Mouse (Mus musculus): ENCODE data around the gene Ggps1.
A peak's percentile ranks its signal among the peaks of the same experiment; 100 is the strongest.
"Not testable (repeated sequence)": the region's sequence is repeated elsewhere in the genome, so short reads cannot be mapped to it uniquely, and the experiment has no call there.

The Ggps1 gene

GRCm38 (mm10) chr13:14038911-14039291, 24.4 kb downstream of the Ggps1 start:
- peak; percentile 6 for DNase-seq (ENCODE audit: low read depth, low spot score)

DNA sequence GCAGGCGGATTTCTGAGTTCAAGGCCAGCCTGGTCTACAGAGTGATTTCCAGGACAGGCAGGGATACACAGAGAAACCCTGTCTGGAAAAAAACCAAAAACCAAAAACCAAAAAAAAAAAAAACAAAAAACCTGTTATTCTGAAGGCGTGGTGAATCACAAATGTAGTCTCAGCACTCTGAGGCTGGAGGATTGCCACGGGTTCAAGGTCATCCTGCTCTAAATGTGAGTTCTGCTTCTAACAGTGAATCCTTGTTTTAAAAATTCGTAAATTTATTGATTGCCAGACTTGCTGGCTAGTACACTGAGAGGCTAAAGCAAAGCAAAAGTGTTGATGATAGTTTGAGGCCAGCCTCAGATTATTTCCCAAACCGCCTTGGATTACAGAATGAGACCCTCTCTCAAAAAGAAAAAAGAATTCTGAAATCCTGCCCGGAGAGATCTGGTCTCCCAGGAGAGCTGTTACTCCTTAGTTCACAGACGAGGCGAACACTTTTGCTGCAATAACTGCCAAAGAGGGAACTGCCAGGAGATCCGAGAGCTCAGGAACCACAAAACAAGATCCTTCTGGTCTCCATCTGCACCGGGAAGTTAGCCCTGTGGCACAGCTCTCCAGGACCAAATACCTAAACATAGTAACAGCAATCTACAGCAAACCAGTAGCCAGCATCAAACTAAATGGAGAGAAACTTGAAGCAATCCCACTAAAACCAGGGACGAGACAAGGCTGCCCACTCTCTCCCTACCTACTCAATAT, 27.2 kb downstream of the Ggps1 start:
- no peak for DNase-seq (ENCODE audit: low read depth, low spot score)

- DNase-seq (ENCODE audit: low read depth, low spot score) = not testable (repeated sequence)
Measured at GRCm38 (mm10) chr13:14035352-14035751, 27.9 kb downstream of the Ggps1 start.

GRCm38 (mm10) chr13:14034073-14034348, 29.3 kb downstream of the Ggps1 start:
- DNase-seq (ENCODE audit: low read depth, low spot score) = no peak

- no peak for DNase-seq (ENCODE audit: low read depth, low spot score)
Measured at GRCm38 (mm10) chr13:14033309-14034072, 29.8 kb downstream of the Ggps1 start.

DNA sequence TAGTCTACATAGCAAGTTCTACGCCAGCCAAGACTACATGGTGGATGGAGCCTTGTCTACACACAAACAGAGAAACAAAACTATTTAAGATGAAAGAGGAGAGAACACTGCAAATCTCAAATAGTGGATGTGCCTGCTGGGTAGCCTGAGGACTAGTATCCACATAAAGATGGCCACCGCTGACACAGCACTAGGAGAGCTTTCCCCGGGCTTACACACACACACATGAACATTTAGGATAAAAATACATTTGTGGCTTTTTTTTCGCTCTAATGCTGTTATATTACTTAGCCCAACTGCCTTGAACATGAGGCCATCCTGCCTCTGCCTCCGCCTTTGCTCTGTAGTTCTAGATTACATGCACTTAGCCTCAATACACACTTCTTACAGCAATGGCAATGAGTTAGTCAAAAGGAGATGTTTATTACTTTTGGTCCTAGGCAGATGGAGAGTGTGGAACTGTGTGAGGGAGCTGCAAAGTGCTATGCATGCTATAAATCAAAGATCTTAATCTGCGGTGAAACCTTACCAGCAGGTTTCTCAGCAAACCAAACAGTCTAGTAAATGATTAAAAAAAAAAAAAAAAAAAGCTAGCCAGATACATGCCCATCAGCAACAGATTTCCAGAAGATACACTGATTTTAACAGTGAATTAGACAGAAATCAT, 37.0 kb downstream of the Ggps1 start:
- no peak for DNase-seq (ENCODE audit: low read depth, low spot score)

DNA sequence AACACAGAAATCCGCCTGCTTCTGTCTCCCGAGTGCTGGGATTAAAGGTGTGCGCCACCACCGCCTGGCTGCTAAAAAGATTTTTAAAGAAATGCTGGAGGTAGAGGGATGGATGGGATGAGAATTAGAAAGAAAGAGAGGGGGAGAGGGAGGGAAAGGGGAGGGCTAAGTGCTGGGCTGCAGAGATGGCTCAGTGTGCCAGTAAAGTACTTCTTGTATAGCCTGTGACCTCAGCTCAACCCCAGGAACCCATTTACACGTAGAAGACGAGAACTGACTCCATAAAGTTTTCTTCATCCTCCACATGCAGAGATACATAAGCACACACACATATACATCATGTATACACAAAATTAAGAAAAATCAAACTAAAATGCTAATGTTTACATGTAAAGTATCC, 37.7 kb downstream of the Ggps1 start:
- DNase-seq (ENCODE audit: low read depth, low spot score) = no peak

- not testable (repeated sequence) for DNase-seq (ENCODE audit: low read depth, low spot score)
Measured at GRCm38 (mm10) chr13:14021417-14021816, 41.9 kb downstream of the Ggps1 start.

- DNase-seq (ENCODE audit: low read depth, low spot score) = no peak
Measured at GRCm38 (mm10) chr13:14018852-14019251, 44.4 kb downstream of the Ggps1 start.

- no peak for DNase-seq (ENCODE audit: low read depth, low spot score)
Measured at GRCm38 (mm10) chr13:14018283-14018682, 45.0 kb downstream of the Ggps1 start.

- DNase-seq (ENCODE audit: low read depth, low spot score) = no peak
Measured at GRCm38 (mm10) chr13:14015609-14016008, 47.7 kb downstream of the Ggps1 start.

DNA sequence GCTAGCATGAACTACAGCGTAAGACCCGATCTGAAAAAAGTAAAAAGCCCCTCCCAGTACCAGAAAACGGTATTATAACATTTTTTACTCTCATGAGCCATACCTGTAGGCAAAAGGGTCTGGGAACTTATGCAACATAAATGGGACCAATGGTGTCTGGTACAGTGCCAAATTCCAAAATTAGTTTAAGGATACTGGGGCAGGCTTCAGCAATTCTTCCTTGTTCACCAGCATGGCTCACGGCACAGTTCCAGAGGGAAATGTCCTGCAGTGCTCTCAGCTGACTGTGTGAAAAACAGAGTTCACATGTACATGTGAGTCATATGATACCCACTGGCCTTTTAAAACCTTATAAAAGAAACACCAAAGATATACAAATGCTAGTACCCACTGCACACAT, 48.7 kb downstream of the Ggps1 start:
- DNase-seq (ENCODE audit: low read depth, low spot score) = no peak

DNA sequence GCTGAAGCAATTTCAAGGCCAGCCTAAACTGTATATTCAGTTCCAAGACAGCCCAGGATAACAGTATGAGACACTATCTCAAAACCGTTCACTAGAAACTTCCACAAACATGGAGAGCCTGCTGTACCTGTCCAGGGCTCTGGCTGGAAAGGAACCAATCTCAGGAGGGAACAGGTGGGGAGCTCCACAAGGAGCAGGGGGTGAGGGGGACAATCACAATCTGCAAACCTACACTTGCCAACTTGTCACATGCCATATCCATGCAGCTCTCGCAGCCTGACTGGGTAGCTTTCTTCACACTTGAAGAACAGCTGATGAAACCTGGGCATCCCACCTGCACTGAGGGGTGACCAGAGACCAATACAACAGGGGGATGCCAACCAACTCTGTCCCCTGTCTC, 49.3 kb downstream of the Ggps1 start:
- no peak for DNase-seq (ENCODE audit: low read depth, low spot score)

- no peak for DNase-seq (ENCODE audit: low read depth, low spot score)
Measured at GRCm38 (mm10) chr13:14011454-14011995, 51.8 kb downstream of the Ggps1 start.

- DNase-seq (ENCODE audit: low read depth, low spot score) = no peak
Measured at GRCm38 (mm10) chr13:14006056-14006455, 57.2 kb downstream of the Ggps1 start.

DNA sequence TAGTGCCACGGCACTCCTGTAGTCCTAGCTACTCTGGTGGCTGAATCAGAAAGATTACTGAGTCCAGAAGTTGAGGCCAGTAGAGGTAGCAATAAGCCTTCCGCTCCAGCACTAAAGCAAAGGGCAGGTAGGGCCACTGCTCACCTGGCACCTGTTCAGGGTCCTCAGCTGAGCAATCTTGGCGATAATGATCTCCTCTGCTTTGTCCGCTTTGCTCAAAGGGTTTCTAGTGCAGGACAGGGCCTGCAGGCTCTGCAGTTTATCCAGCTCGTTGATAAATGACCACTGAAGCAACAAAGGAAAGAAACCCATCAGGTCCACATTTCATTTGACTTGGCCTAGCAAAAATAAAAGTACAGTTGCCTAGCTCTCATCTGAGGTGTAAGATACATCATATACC, 58.3 kb downstream of the Ggps1 start:
- no peak for DNase-seq (ENCODE audit: low read depth, low spot score)

GRCm38 (mm10) chr13:14004086-14004485, 59.2 kb downstream of the Ggps1 start:
- no peak for DNase-seq (ENCODE audit: low read depth, low spot score)

DNA sequence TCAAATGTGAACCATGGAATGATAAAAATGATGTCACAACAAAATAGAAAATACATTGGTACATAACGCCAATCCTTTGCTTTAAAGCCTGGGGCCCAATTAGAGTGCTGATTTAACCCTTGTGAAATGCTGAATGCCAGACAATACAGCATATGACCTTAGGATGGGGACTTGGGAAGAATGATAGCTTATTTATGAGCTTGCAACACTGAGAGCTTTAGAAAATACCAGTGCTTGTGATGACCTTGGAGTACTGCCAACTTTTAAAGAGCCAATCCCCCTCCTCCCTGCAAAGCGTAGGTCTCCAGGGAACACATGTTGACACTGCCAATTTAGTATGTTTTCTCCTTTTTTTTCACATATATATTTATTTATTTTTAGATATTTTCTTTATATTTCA, 60.6 kb downstream of the Ggps1 start:
- no peak for DNase-seq (ENCODE audit: low read depth, low spot score)
